Mouse (Mus musculus) granulocyte monocyte progenitor cell, adult 5-6 weeks (primary cell): Measurements from ENCODE around the gene Mob3b. TPM values are rescaled to one million over a fixed set of nuclear protein-coding genes. Genes with fewer than 3 reads are reported as not detected.

Source experiments
- ATAC-seq: replicated peaks from 2 replicates; pipeline ENCODE4 v1.8.0; 2016; ENCODE audit warnings: mild to moderate bottlenecking, moderate TSS enrichment, inconsistent platforms; ENCODE audit not compliant: poor library complexity, severe bottlenecking
- total RNA-seq, 2 experiments: library from RNA; stranded (forward) in 1 of 2; stranded (reverse) in 1 of 2; fragments of 200-712, 200-1000 nt in 1 of 2; fragments of >200 nt in 1 of 2; fragmentation: Nextera tagmentation in 1 of 2; gene quantifications; 2 replicates each; pipeline ENCODE4 v1.2.3; 2014 to 2017

Gene Mob3b
- total RNA-seq, 2 experiments from 2014 or later = 0.77 to 1.4 TPM

GRCm38 (mm10) chr4:35031141-35031540 is 126.1 kb downstream of the Mob3b start:
- no peak for ATAC-seq

- ATAC-seq = peak; percentile 72
Observed at GRCm38 (mm10) chr4:35018416-35018815, 138.9 kb downstream of the Mob3b start.

- ATAC-seq = no peak
Observed at GRCm38 (mm10) chr4:35012401-35013307, 144.6 kb downstream of the Mob3b start.

- no peak for ATAC-seq
Observed at GRCm38 (mm10) chr4:35006541-35007260, 150.6 kb downstream of the Mob3b start.

GRCm38 (mm10) chr4:35006056-35006455 is 151.2 kb downstream of the Mob3b start:
- no peak for ATAC-seq

GRCm38 (mm10) chr4:35005068-35005769 is 152.1 kb downstream of the Mob3b start:
- no peak for ATAC-seq

GRCm38 (mm10) chr4:35004473-35004872 is 152.8 kb downstream of the Mob3b start:
- ATAC-seq = no peak

GRCm38 (mm10) chr4:35003550-35004326 is 153.5 kb downstream of the Mob3b start:
- no peak for ATAC-seq

GRCm38 (mm10) chr4:34996616-34997015 is 160.7 kb downstream of the Mob3b start:
- ATAC-seq = no peak

GRCm38 (mm10) chr4:34993639-34993975 is 163.7 kb downstream of the Mob3b start:
- ATAC-seq = no peak

- no peak for ATAC-seq
Observed at GRCm38 (mm10) chr4:34992866-34993638, 164.2 kb downstream of the Mob3b start.

- ATAC-seq = no peak
Observed at GRCm38 (mm10) chr4:34991891-34992865, 165.1 kb downstream of the Mob3b start.

GRCm38 (mm10) chr4:34991116-34991515 is 166.2 kb downstream of the Mob3b start:
- ATAC-seq = no peak

- no peak for ATAC-seq
Observed at GRCm38 (mm10) chr4:34990659-34991058, 166.6 kb downstream of the Mob3b start.

GRCm38 (mm10) chr4:34987568-34987967 is 169.7 kb downstream of the Mob3b start:
- ATAC-seq = no peak

GRCm38 (mm10) chr4:34987109-34987508 is 170.2 kb downstream of the Mob3b start:
- ATAC-seq = no peak

- peak; percentile 42 for ATAC-seq
Observed at GRCm38 (mm10) chr4:34986647-34987046, 170.6 kb downstream of the Mob3b start.

- ATAC-seq = no peak
Observed at GRCm38 (mm10) chr4:34984377-34984776, 172.9 kb downstream of the Mob3b start.
